Mouse (Mus musculus) midbrain, embryonic 14.5 days (tissue): ENCODE measurements at regions not wholly inside any gene's neighbourhood (a gene's known extent, or its start where the extent isn't known, plus 50 kb on each side); places are given as distances from the start of the nearest gene placed in this dataset.

ENCODE experiments used
- ATAC-seq: fragments of 200-750 bp; cut with Nextera tagmentation; 2 replicates; pipeline ENCODE4 v1.8.0; 2017; ENCODE audit warnings: moderate number of reproducible peaks, moderate library complexity; ENCODE audit not compliant: low FRiP score, low TSS enrichment
- DNase-seq: peaks from one replicate; pipeline ENCODE4 v3.0.0-alpha.2; 2015
- H3K27ac ChIP-seq: fragments of 300-500 bp; sonication (generic); replicated peaks from 2 replicates; pipeline ENCODE4 v1.5.1; 2014; ENCODE audit warnings: mild to moderate bottlenecking, low read depth, low read length, moderate library complexity
- H3K27me3 ChIP-seq: fragments of 300-500 bp; sonication (generic); 2 replicates; pipeline ENCODE4 v1.6.1; 2014; ENCODE audit warnings: low read length, control low read depth, mixed read lengths; ENCODE audit not compliant: control insufficient read depth, insufficient read depth
- H3K36me3 ChIP-seq: fragments of 300-500 bp; sonication (generic); 2 replicates; pipeline ENCODE4 v1.6.1; 2014; ENCODE audit warnings: low read length, control low read depth; ENCODE audit not compliant: control insufficient read depth, insufficient read depth
- H3K4me1 ChIP-seq: fragments of 300-500 bp; sonication (generic); 2 replicates; pipeline ENCODE4 v1.6.1; 2014; ENCODE audit warnings: mild to moderate bottlenecking, antibody characterized with exemption, low read length, control low read depth; ENCODE audit not compliant: control insufficient read depth, insufficient read depth
- H3K4me2 ChIP-seq: fragments of 300-500 bp; sonication (generic); 2 replicates; pipeline ENCODE4 v1.6.1; 2014; ENCODE audit warnings: mild to moderate bottlenecking, low read length, moderate library complexity
- H3K4me3 ChIP-seq: fragments of 300-500 bp; sonication (generic); replicated peaks from 2 replicates; pipeline ENCODE4 v1.5.1; 2014; ENCODE audit warnings: low read depth, low read length
- H3K9ac ChIP-seq: fragments of 300-500 bp; sonication (generic); replicated peaks from 2 replicates; pipeline ENCODE4 v1.6.1; 2014; ENCODE audit warnings: mild to moderate bottlenecking, low read length, moderate library complexity
- H3K9me3 ChIP-seq: fragments of 300-500 bp; sonication (generic); 2 replicates; pipeline ENCODE4 v1.6.1; 2016; ENCODE audit warnings: low read length, control low read depth, mixed read lengths; ENCODE audit not compliant: control insufficient read depth
- WGBS: fragments of 180-500 bp; shearing (Covaris S2); extraction: QIAGEN DNeasy Blood & Tissue Kit; methylation state at CpG from one replicate; pipeline ENCODE4 v1.1.7; 2014; 5-methylcytosine and 5-hydroxymethylcytosine counted together

GRCm38 (mm10) chr11:48152219-48152618 lies 163.4 kb upstream of the Sgcd start:
- no peak overlapping the region for H3K9ac ChIP-seq
- H3K9me3 ChIP-seq, result no peaks in the 10 kb centered on the region
- ATAC-seq, result no peak
- H3K36me3 ChIP-seq, result no peaks in the 10 kb centered on the region
- no peak overlapping the region for H3K4me3 ChIP-seq
- H3K4me2 ChIP-seq, result no peak overlapping the region
- 89% methylated on average over 6 of the region's 6 CpGs for WGBS
- no peak overlapping the region for H3K27ac ChIP-seq
- H3K27me3 ChIP-seq, result no peaks in the 10 kb centered on the region
- no peak for DNase-seq
- no peaks in the 10 kb centered on the region for H3K4me1 ChIP-seq

GRCm38 (mm10) chr11:48133335-48133734 lies 144.6 kb upstream of the Sgcd start:
- H3K4me3 ChIP-seq, result no peak overlapping the region
- H3K27me3 ChIP-seq, result no peaks in the 10 kb centered on the region
- no peaks in the 10 kb centered on the region for H3K9me3 ChIP-seq
- no peak overlapping the region for H3K9ac ChIP-seq
- no peaks in the 10 kb centered on the region for H3K36me3 ChIP-seq
- DNase-seq, result no peak
- H3K27ac ChIP-seq, result no peak overlapping the region
- H3K4me2 ChIP-seq, result no peak overlapping the region
- no peak for ATAC-seq
- no peaks in the 10 kb centered on the region for H3K4me1 ChIP-seq

- H3K4me2 ChIP-seq, result no peak overlapping the region
- DNase-seq (no peak), ATAC-seq (no peak)
- no peak overlapping the region for H3K9ac ChIP-seq
- H3K9me3 ChIP-seq, result no peaks in the 10 kb centered on the region
- no peaks in the 10 kb centered on the region for H3K4me1 ChIP-seq
- no peak overlapping the region for H3K27ac ChIP-seq
- H3K4me3 ChIP-seq, result no peak overlapping the region
- 93% methylated on average over 3 of the region's 3 CpGs for WGBS
- no peaks in the 10 kb centered on the region for H3K36me3 ChIP-seq
- no peaks in the 10 kb centered on the region for H3K27me3 ChIP-seq
Measured at GRCm38 (mm10) chr11:48098063-48098462, 109.3 kb upstream of the Sgcd start.

- no peaks in the 10 kb centered on the region for H3K27me3 ChIP-seq
- WGBS, result 89% methylated on average over 6 of the region's 6 CpGs
Measured at GRCm38 (mm10) chr11:48097455-48097854, 108.7 kb upstream of the Sgcd start.

GRCm38 (mm10) chr11:48067072-48067471 lies 78.3 kb upstream of the Sgcd start:
- no peaks in the 10 kb centered on the region for H3K27me3 ChIP-seq
- DNase-seq (peak; percentile 64), ATAC-seq (no peak; the same call in 1 of the 2 replicates)
- no peaks in the 10 kb centered on the region for H3K36me3 ChIP-seq
- H3K9ac ChIP-seq, result no peak overlapping the region
- no peaks in the 10 kb centered on the region for H3K4me1 ChIP-seq
- no peak overlapping the region for H3K4me3 ChIP-seq
- no peak overlapping the region for H3K4me2 ChIP-seq
- H3K27ac ChIP-seq, result no peak overlapping the region
- WGBS, result 35% methylated on average over 3 of the region's 3 CpGs
- no peaks in the 10 kb centered on the region for H3K9me3 ChIP-seq

More at GRCm38 (mm10) chr11:48097455-48097854, 108.7 kb upstream of the Sgcd start:
- no peak overlapping the region for H3K4me2 ChIP-seq
- H3K27ac ChIP-seq, result no peak overlapping the region
- H3K36me3 ChIP-seq, result no peaks in the 10 kb centered on the region
- ATAC-seq (no peak), DNase-seq (no peak)
- H3K9me3 ChIP-seq, result no peaks in the 10 kb centered on the region
- no peak overlapping the region for H3K9ac ChIP-seq
- H3K4me1 ChIP-seq, result no peaks in the 10 kb centered on the region
- no peak overlapping the region for H3K4me3 ChIP-seq

- Histone ChIP-seq H3K4me3 (no peak overlapping the region), H3K36me3 (no peaks in the 10 kb centered on the region), H3K9ac (no peak overlapping the region), H3K9me3 (no peaks in the 10 kb centered on the region), H3K27ac (no peak overlapping the region), H3K27me3 (no peaks in the 10 kb centered on the region), H3K4me1 (no peaks in the 10 kb centered on the region), H3K4me2 (no peak overlapping the region)
- 76% methylated on average over 9 of the region's 9 CpGs for WGBS
- ATAC-seq (peak; percentile 40; the same call in 1 of the 2 replicates), DNase-seq (peak; percentile 8)
Measured at GRCm38 (mm10) chr11:48063719-48064118, 75.0 kb upstream of the Sgcd start.

- Histone ChIP-seq H3K27me3 (no peaks in the 10 kb centered on the region), H3K4me3 (no peak overlapping the region), H3K4me1 (no peaks in the 10 kb centered on the region), H3K4me2 (no peak overlapping the region), H3K36me3 (no peaks in the 10 kb centered on the region), H3K9ac (no peak overlapping the region), H3K27ac (no peak overlapping the region), H3K9me3 (no peaks in the 10 kb centered on the region)
- ATAC-seq, result no peak
- no peak for DNase-seq
Measured at GRCm38 (mm10) chr11:48061501-48061900, 72.7 kb upstream of the Sgcd start.

- 85% methylated on average over 3 of the region's 3 CpGs for WGBS
- DNase-seq, result no peak
- H3K9me3 ChIP-seq, result no peaks in the 10 kb centered on the region
- no peak overlapping the region for H3K4me3 ChIP-seq
- H3K27ac ChIP-seq, result no peak overlapping the region
- no peak overlapping the region for H3K4me2 ChIP-seq
- no peaks in the 10 kb centered on the region for H3K4me1 ChIP-seq
- no peak overlapping the region for H3K9ac ChIP-seq
- H3K27me3 ChIP-seq, result no peaks in the 10 kb centered on the region
- ATAC-seq, result no peak
- no peaks in the 10 kb centered on the region for H3K36me3 ChIP-seq
Measured at GRCm38 (mm10) chr11:48051156-48051866, 62.5 kb upstream of the Sgcd start.

- no peak for DNase-seq
- Histone ChIP-seq H3K36me3 (no peaks in the 10 kb centered on the region), H3K4me2 (no peak overlapping the region), H3K9me3 (no peaks in the 10 kb centered on the region), H3K27ac (no peak overlapping the region), H3K4me3 (no peak overlapping the region), H3K9ac (no peak overlapping the region), H3K27me3 (no peaks in the 10 kb centered on the region), H3K4me1 (no peaks in the 10 kb centered on the region)
- 80% methylated on average over 1 of the region's 1 CpGs for WGBS
- no peak for ATAC-seq
Measured at GRCm38 (mm10) chr11:48048311-48048710, 59.5 kb upstream of the Sgcd start.
